Mouse (Mus musculus) inflammation-experienced regulatory T-cells, adult 16 weeks (primary cell): ENCODE results near the gene Tas2r104. TPM values are rescaled to one million over a fixed set of nuclear protein-coding genes. Genes with fewer than 3 reads are reported as not detected.

Source experiments
- polyA plus RNA-seq: library from polyadenylated mRNA; unstranded; fragments of 100-300 nt; shearing (Covaris generic); gene quantifications from one replicate; pipeline ENCODE4 v1.2.1, GENCODE M21; 2017

Gene Tas2r104
- polyA plus RNA-seq = not detected

DNA sequence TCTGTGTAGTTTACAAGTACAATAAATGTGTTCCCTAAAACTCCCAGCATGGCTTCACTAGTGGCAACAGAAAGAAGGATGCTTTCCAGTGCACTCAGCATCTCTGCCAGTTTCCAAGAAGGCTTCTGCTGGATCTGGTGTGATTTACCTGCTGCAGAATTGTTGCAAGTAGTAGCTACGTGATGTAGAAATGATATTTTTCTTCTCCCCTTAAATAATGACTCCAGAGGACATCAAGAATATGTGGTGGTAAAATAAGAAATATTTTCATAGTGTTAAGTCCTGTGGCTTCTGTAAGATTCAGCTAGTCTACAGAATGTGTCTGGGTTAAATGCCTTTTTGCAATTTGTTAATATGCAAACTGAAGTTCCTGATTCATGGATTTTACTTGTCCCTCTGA lies at the start of gene Tas2r104:
Gene Tas2r104 (minus strand): TSS at position 101 of the 400 bp plus-strand sequence.

DNA sequence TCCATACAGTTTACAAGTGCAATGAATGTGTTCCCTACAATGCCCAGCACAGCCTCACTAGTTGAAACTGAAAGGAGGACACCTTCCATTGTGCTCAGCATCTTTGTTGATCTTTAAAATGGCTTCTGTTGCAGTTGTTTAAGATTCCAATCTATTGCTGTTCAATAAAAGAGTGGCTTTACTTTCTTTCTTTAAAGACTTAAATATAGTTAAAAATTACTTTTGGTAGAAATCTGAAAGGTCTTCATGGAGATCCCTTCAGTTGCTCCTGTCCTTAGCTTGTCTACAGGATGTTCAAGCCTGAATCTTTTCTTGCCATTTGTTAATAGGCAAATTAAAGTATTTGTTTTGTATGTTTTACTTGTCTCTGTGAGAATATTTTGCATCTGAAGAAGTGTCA lies 4.4 kb upstream of the Tas2r104 start, which contains the start of gene Tas2r114:
Gene Tas2r114 (minus strand): TSS at position 101 of the 400 bp plus-strand sequence.

GRCm38 (mm10) chr6:131687395-131687794 lies 1.9 kb upstream of the Tas2r104 start, which contains the start of gene Tas2r105:
TSS of gene Tas2r105 (minus strand) at chr6:131687495.

DNA sequence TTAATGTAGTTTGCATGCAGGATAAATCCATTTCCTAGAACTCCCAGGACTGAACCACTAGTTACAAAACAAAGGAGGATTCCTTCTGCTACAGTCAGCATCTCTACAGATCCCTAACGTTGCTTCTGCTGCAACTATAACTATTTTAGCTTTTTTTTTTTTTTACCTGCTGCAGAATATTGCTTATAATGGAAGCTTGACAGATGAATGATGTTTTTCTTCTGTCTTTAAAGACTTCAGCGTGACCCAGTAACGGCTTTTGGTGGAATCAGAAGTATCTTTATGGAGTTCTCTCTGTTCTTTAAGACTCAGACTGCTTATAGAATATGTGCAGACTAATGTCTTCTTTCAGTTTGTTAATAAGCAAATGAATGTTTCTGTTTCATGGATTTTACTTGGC lies 6.8 kb downstream of the Tas2r104 start, which contains the start of gene Tas2r106:
Gene Tas2r106 (minus strand): TSS at position 101 of the 400 bp plus-strand sequence.

GRCm38 (mm10) chr6:131660049-131660448 lies 25.5 kb downstream of the Tas2r104 start, which contains the start of gene Tas2r107:
TSS of gene Tas2r107 (minus strand) at chr6:131660149.

Other genes starting within 250 kb of the Tas2r104 start
- not detected for gene 5430401F13Rik, start 199.3 kb downstream of the Tas2r104 start, polyA plus RNA-seq
- not detected for gene Gm6619, start 199.3 kb downstream of the Tas2r104 start, polyA plus RNA-seq
- not detected for gene Tas2r130, start 54.8 kb downstream of the Tas2r104 start, polyA plus RNA-seq
- not detected for gene Tas2r107, start 25.6 kb downstream of the Tas2r104 start, polyA plus RNA-seq
- not detected for gene Tas2r106, start 6.9 kb downstream of the Tas2r104 start, polyA plus RNA-seq
- gene Tas2r105, start 1.8 kb upstream of the Tas2r104 start, polyA plus RNA-seq = not detected
- not detected for gene Tas2r114, start 4.3 kb upstream of the Tas2r104 start, polyA plus RNA-seq